Mouse (Mus musculus) G1E (cell line): ENCODE data around the gene Mcm6. TPM values are rescaled to one million over a fixed set of nuclear protein-coding genes. Genes with fewer than 3 reads are reported as not detected.

Experiments used
- ATAC-seq: 2 replicates; pipeline ENCODE4 v1.8.0; 2016; ENCODE audit warnings: mild to moderate bottlenecking; ENCODE audit not compliant: insufficient number of reproducible peaks, poor library complexity, low FRiP score, severe bottlenecking; ENCODE audit errors: extremely low read depth
- DNase-seq: peaks from one replicate; pipeline ENCODE4 v3.0.0; 2012; ENCODE audit warnings: low spot score
- H3K27me3 ChIP-seq: 2 replicates; pipeline ENCODE4 v1.6.1; 2012; ENCODE audit warnings: mild to moderate bottlenecking, low read length, inconsistent platforms; ENCODE audit not compliant: insufficient read depth
- H3K36me3 ChIP-seq: replicated peaks from 2 replicates; pipeline ENCODE3; 2012; ENCODE audit warnings: mild to moderate bottlenecking, inconsistent platforms
- H3K4me1 ChIP-seq: 2 replicates; pipeline ENCODE4 v1.6.1; 2012; ENCODE audit warnings: low read depth, low read length, inconsistent platforms, mixed read lengths; ENCODE audit not compliant: insufficient read depth
- H3K4me3 ChIP-seq: 2 replicates; pipeline ENCODE4 v1.5.1; 2012; ENCODE audit warnings: low read depth, mild to moderate bottlenecking, inconsistent platforms, low read length, moderate library complexity, mixed read lengths
- H3K9me3 ChIP-seq: replicated peaks from 2 replicates; pipeline ENCODE4 v1.6.1; 2012; ENCODE audit warnings: inconsistent platforms
- CTCF ChIP-seq: IDR thresholded peaks from 2 replicates; pipeline ENCODE4 v1.5.1; 2012; ENCODE audit warnings: low read depth, low read length, inconsistent platforms, mixed read lengths
- GATA1 ChIP-seq: IDR thresholded peaks from 2 replicates; pipeline ENCODE4 v1.6.1; 2012; ENCODE audit warnings: borderline replicate concordance, low read length, inconsistent platforms, mixed read lengths
- GATA2 ChIP-seq: IDR thresholded peaks from 2 replicates; pipeline ENCODE4 v1.6.1; 2012; ENCODE audit warnings: low read depth, low read length, inconsistent platforms, borderline replicate concordance
- POLR2AphosphoS5 ChIP-seq: IDR thresholded peaks from 2 replicates; pipeline ENCODE4 v1.6.1; 2012; ENCODE audit warnings: low read depth, low read length, inconsistent platforms; ENCODE audit not compliant: insufficient replicate concordance
- TAL1 ChIP-seq: conservative IDR thresholded peaks from 2 replicates; pipeline ENCODE4 v1.6.1; 2012; ENCODE audit warnings: low read depth, low read length, inconsistent platforms, mixed read lengths
- polyA plus RNA-seq: library from polyadenylated mRNA; stranded (reverse); fragments of >175 nt; gene quantifications from 2 replicates; pipeline ENCODE4 v1.2.3, GENCODE M21; 2012
- total RNA-seq, 2 experiments: library from RNA; stranded (forward) in 1 of 2; stranded (reverse) in 1 of 2; fragments of 200-1000 nt in 1 of 2; fragments of >200 nt in 1 of 2; fragmentation: Nextera tagmentation in 1 of 2; gene quantifications; 2 replicates each; pipeline ENCODE4 v1.2.3; 2014 to 2017

Gene Mcm6
- total and polyA plus RNA-seq, 3 experiments = 69.2 to 443 (median 320) TPM

- Histone ChIP-seq H3K4me1 (peaks cover 6% of the 10 kb centered on the region; the same call in 1 of the 2 replicates), H3K9me3 (no peaks in the 10 kb centered on the region), H3K36me3 (peaks cover 86% of the 10 kb centered on the region), H3K4me3 (no peak overlapping the region), H3K27me3 (no peaks in the 10 kb centered on the region)
- DNase-seq (no peak), ATAC-seq (no peak)
- TF ChIP-seq GATA1 = no peak
- TF ChIP-seq TAL1 = no peak
- no peak for TF ChIP-seq POLR2AphosphoS5
- TF ChIP-seq GATA2 = no peak
- TF ChIP-seq CTCF = no peak
Measured at GRCm38 (mm10) chr1:128399941-128400915, 40.8 kb upstream of the Mcm6 start.

GRCm38 (mm10) chr1:128398738-128399445 is 39.4 kb upstream of the Mcm6 start:
- no peaks in the 10 kb centered on the region for H3K27me3 ChIP-seq
- ATAC-seq = peak; percentile 74
- H3K4me3 ChIP-seq = no peak overlapping the region
- H3K4me1 ChIP-seq = peaks cover 8% of the 10 kb centered on the region; the same call in 1 of the 2 replicates
- no peaks in the 10 kb centered on the region for H3K9me3 ChIP-seq
- TF ChIP-seq POLR2AphosphoS5 (no peak), CTCF (no peak), GATA1 (no peak), GATA2 (no peak), TAL1 (no peak)
- no peak for DNase-seq
- H3K36me3 ChIP-seq = peaks cover 85% of the 10 kb centered on the region

- DNase-seq (no peak), ATAC-seq (no peak)
- H3K27me3 ChIP-seq = no peaks in the 10 kb centered on the region
- H3K4me1 ChIP-seq = peaks cover 2% of the 10 kb centered on the region; the same call in 1 of the 2 replicates
- H3K9me3 ChIP-seq = no peaks in the 10 kb centered on the region
- no peak for TF ChIP-seq GATA1
- no peak for TF ChIP-seq TAL1
- TF ChIP-seq GATA2 = no peak
- no peak for TF ChIP-seq CTCF
- TF ChIP-seq POLR2AphosphoS5 = no peak
- H3K36me3 ChIP-seq = peaks cover 83% of the 10 kb centered on the region
- H3K4me3 ChIP-seq = no peak overlapping the region
Measured at GRCm38 (mm10) chr1:128394657-128395056, 35.2 kb upstream of the Mcm6 start.

GRCm38 (mm10) chr1:128392382-128392781 is 32.9 kb upstream of the Mcm6 start:
- Histone ChIP-seq H3K9me3 (no peaks in the 10 kb centered on the region), H3K27me3 (no peaks in the 10 kb centered on the region), H3K4me3 (no peak overlapping the region), H3K4me1 (peaks cover 2% of the 10 kb centered on the region; the same call in 1 of the 2 replicates), H3K36me3 (peaks cover 85% of the 10 kb centered on the region)
- ATAC-seq (no peak), DNase-seq (no peak)
- TF ChIP-seq POLR2AphosphoS5 = no peak; the same call in 1 of the 2 replicates
- no peak for TF ChIP-seq GATA2
- no peak for TF ChIP-seq GATA1
- no peak for TF ChIP-seq CTCF
- no peak for TF ChIP-seq TAL1

GRCm38 (mm10) chr1:128386487-128386886 is 27.0 kb upstream of the Mcm6 start:
- no peak for ATAC-seq
- no peak for DNase-seq
- H3K36me3 ChIP-seq = peaks cover 84% of the 10 kb centered on the region

GRCm38 (mm10) chr1:128376841-128377240 is 17.4 kb upstream of the Mcm6 start:
- no peaks in the 10 kb centered on the region for H3K9me3 ChIP-seq
- H3K27me3 ChIP-seq = no peaks in the 10 kb centered on the region
- ATAC-seq (no peak), DNase-seq (no peak)
- H3K4me3 ChIP-seq = no peak overlapping the region
- peaks cover 87% of the 10 kb centered on the region for H3K36me3 ChIP-seq
- no peaks in the 10 kb centered on the region for H3K4me1 ChIP-seq
- TF ChIP-seq GATA1 (no peak), TAL1 (no peak), CTCF (no peak), GATA2 (no peak), POLR2AphosphoS5 (no peak)

More at GRCm38 (mm10) chr1:128386487-128386886, 27.0 kb upstream of the Mcm6 start:
- Histone ChIP-seq H3K27me3 (no peaks in the 10 kb centered on the region), H3K4me3 (no peak overlapping the region), H3K4me1 (no peaks in the 10 kb centered on the region; the same call in 1 of the 2 replicates), H3K9me3 (no peaks in the 10 kb centered on the region)
- no peak for TF ChIP-seq CTCF
- no peak for TF ChIP-seq TAL1
- no peak for TF ChIP-seq GATA2
- no peak for TF ChIP-seq POLR2AphosphoS5
- no peak for TF ChIP-seq GATA1
